Mouse (Mus musculus) spleen, postnatal 36 days (tissue): ENCODE data around the gene Serpine1.

Source experiments
- DNase-seq, 2 experiments: peaks; one replicate each; pipeline ENCODE4 v3.0.0; 2022; ENCODE audit warnings: low spot score in 2 of 2, mixed read lengths in 1 of 2

Serpine1 gene

GRCm38 (mm10) chr5:137054873-137055272 is 17.2 kb downstream of the Serpine1 start:
- no peak for DNase-seq

GRCm38 (mm10) chr5:137054299-137054698 is 17.8 kb downstream of the Serpine1 start:
- DNase-seq, result no peak

GRCm38 (mm10) chr5:137051914-137052505 is 20.1 kb downstream of the Serpine1 start:
- DNase-seq, result no peak

GRCm38 (mm10) chr5:137051125-137051524 is 20.9 kb downstream of the Serpine1 start:
- DNase-seq, result no peak

- DNase-seq, result no peak
These were observed 25.1 kb downstream of the Serpine1 start for GRCm38 (mm10) chr5:137046991-137047390.

GRCm38 (mm10) chr5:137046324-137046718 is 25.7 kb downstream of the Serpine1 start:
- no peak for DNase-seq

- peak; percentile 91 to 92 for DNase-seq
These were observed 26.4 kb downstream of the Serpine1 start, which contains the start of gene Ap1s1 for GRCm38 (mm10) chr5:137045402-137046323. TSS of gene Ap1s1 (minus strand) at chr5:137046135.

GRCm38 (mm10) chr5:137043997-137044396 is 28.1 kb downstream of the Serpine1 start:
- DNase-seq, result no peak

- DNase-seq, result no peak
These were observed 30.6 kb downstream of the Serpine1 start for GRCm38 (mm10) chr5:137041442-137041841.

GRCm38 (mm10) chr5:137039453-137039852 is 32.6 kb downstream of the Serpine1 start:
- no peak for DNase-seq

GRCm38 (mm10) chr5:137036211-137036610 is 35.9 kb downstream of the Serpine1 start:
- no peak for DNase-seq

GRCm38 (mm10) chr5:137032641-137033074 is 39.4 kb downstream of the Serpine1 start:
- peak; percentile 79 to 82 for DNase-seq

GRCm38 (mm10) chr5:137032033-137032421 is 40.0 kb downstream of the Serpine1 start:
- DNase-seq, result peak in 1 of 2 experiments; percentile 5

- no peak for DNase-seq
These were observed 40.7 kb downstream of the Serpine1 start for GRCm38 (mm10) chr5:137031076-137032032.

- DNase-seq, result no peak
These were observed 41.7 kb downstream of the Serpine1 start for GRCm38 (mm10) chr5:137030416-137030810.

- DNase-seq, result peak; percentile 88 to 91
These were observed 42.2 kb downstream of the Serpine1 start for GRCm38 (mm10) chr5:137029643-137030415.

- DNase-seq, result no peak
These were observed 42.8 kb downstream of the Serpine1 start for GRCm38 (mm10) chr5:137029273-137029585.

GRCm38 (mm10) chr5:137028561-137029272 is 43.4 kb downstream of the Serpine1 start:
- no peak for DNase-seq

GRCm38 (mm10) chr5:137026092-137026491 is 46.0 kb downstream of the Serpine1 start, which contains the start of gene Vgf:
TSS of gene Vgf (plus strand) at chr5:137026392.
- DNase-seq, result no peak

GRCm38 (mm10) chr5:137025132-137025531 is 46.9 kb downstream of the Serpine1 start:
- peak; percentile 40 to 58 for DNase-seq
